Mouse (Mus musculus) left cerebral cortex, postnatal 14 days (tissue): Measurements from ENCODE around the gene Arhgef16. TPM values are rescaled to one million over a fixed set of nuclear protein-coding genes. Genes with fewer than 3 reads are reported as not detected.

ENCODE experiments used
- DNase-seq, 2 experiments: peaks; one replicate each; pipeline ENCODE4 v3.0.0; 2021 to 2022; ENCODE audit warnings: low spot score in 2 of 2, mixed read lengths in 1 of 2
- intact Hi-C: fragments of 180-260 bp; cut with DNase I; formaldehyde crosslinking; loops from one replicate; pipeline ENCODE4 v1.15.1; 2025
- total RNA-seq, 2 experiments: library from RNA; stranded (reverse); gene quantifications; 2 replicates each; pipeline ENCODE4 v1.2.3; 2021

The Arhgef16 gene
- total RNA-seq, 2 experiments from 2014 or later, result 0.13 to 0.49 TPM

- DNase-seq, result no peak
- intact Hi-C loops, result loop anchor here (5.0 to 10.0 kb wide), 2 partner anchors 137 to 235 kb away; partner anchors contain the start of gene Tprgl
Measured at GRCm38 (mm10) chr4:154299541-154300271, 1.8 kb downstream of the Arhgef16 start.

DNA sequence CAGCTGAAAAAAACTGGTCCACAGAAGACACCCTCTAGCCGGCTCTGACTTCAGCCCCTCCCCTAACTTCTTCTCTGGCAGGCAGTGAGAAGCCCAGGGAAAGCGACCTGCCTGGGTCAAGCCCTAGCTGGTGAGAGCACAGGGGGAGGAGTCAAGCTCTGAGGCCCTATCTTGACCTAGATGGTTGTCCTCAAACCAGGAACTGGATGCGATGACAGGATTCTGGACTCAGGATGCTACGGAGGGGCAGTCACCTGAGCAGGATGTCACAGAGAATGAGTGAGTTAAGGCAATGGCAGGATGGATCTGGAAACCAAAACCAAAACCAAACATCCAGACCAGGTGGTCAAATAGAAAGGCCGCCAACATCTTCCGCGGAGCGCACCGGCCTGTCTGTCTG, 3.7 kb downstream of the Arhgef16 start:
- no peak for DNase-seq
- intact Hi-C loops, result loop anchor here (10.0 kb wide), 1 partner anchor 233 kb away; no protein-coding TSS in a partner anchor

DNA sequence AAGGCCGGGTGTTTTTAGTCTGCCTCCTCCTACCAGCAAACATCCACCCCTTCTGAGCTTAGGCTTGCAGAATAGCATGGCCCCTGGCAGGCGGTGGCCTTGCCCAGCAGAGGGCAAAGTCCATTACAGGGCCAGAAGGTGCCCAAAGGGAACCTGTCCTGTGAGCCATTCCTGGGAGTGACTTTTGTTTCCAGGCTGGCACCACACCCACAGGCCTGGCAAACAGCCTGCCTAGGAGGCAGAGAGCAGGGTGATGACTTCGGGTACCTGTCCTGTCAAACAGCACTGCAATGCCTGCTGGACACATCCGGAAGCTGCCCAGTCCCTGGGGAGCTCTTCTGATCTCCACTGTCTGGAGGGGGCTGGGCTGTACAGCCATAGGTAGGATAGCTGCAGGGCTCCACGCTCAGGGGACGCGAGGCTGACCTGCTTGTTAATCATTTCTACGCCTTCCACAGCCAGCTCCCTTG, 7.2 kb downstream of the Arhgef16 start:
- intact Hi-C loops, result loop anchor here (10.0 kb wide), 1 partner anchor 229 kb away; no protein-coding TSS in a partner anchor

GRCm38 (mm10) chr4:154293735-154294201, 7.7 kb downstream of the Arhgef16 start:
- DNase-seq, result no peak
- intact Hi-C loops, result loop anchor here (10.0 kb wide), 1 partner anchor 229 kb away; no protein-coding TSS in a partner anchor

More for the DNA sequence above, 7.2 kb downstream of the Arhgef16 start:
- DNase-seq, result no peak

DNA sequence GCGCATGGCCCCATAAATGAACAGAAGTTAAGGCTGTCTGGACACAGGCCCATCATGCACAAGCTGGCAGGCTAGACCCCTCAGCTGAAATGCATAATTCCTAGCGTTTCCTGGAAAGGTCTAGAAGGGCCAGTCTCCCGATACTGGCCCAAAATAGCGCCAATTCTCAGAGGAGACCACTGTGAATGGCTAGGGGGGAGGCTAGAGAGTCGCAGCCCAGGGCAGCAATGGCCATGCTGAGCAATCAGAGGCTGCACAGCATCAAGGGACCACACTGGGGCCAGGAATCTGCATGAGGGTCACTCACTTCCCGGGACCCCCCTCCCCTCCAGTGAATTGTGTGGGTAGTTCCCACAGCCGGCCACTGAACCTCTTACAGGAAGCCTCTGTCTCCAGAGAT, 17.8 kb downstream of the Arhgef16 start:
- DNase-seq, result no peak
- intact Hi-C loops, result no loop called here

DNA sequence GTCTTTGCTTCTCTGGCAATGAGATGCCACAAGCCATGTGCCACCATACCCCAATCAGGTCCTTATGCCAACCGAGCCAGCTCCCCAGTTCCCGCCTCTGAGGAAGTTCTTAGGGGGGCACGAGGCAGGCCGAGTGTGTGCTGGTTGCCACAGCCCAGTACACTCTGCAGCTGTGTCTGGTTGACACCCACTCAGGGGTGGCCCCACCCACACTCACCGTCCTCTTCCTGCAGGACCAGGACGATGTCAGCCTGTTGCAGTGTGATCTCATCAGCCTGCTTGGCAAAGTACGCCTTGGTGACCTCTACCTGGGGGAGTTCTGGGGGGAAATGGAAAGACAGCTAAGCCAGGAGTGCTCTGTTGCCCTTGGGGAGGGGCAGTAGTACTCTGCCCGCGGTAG, 22.0 kb downstream of the Arhgef16 start:
- intact Hi-C loops, result loop anchor here (10.0 kb wide), 1 partner anchor 115 kb away; the partner anchor contains the start of gene Tprgl
- DNase-seq, result no peak

DNA sequence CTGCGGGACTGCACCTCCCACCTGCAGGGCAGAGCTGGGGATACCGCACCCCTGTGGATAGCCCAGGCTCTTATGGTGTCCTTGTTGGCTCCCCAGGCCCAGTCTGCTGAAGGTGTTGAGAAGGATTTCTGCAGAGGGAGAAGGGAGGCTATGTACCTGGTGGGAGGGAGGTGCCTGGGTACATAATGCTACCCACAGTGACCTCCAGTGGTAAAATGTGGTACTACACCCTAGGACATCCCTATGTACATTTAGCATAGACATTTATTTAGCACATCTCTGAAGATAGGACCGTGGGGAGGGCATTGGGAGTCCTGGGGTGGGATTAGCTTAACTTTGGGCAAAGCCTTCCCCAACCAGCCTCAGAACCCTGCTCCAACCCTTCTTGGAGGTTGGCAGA, 28.5 kb downstream of the Arhgef16 start:
- peak; percentile 76 to 89 for DNase-seq
- intact Hi-C loops, result loop anchor here (5.0 to 10.0 kb wide), 2 partner anchors 66 to 108 kb away; partner anchors contain the start of gene Tprgl

GRCm38 (mm10) chr4:154269520-154269919, 32.0 kb downstream of the Arhgef16 start:
- DNase-seq, result no peak
- intact Hi-C loops, result no loop called here

- intact Hi-C loops, result no loop called here
- DNase-seq, result no peak
Measured at GRCm38 (mm10) chr4:154267511-154267910, 34.0 kb downstream of the Arhgef16 start.

DNA sequence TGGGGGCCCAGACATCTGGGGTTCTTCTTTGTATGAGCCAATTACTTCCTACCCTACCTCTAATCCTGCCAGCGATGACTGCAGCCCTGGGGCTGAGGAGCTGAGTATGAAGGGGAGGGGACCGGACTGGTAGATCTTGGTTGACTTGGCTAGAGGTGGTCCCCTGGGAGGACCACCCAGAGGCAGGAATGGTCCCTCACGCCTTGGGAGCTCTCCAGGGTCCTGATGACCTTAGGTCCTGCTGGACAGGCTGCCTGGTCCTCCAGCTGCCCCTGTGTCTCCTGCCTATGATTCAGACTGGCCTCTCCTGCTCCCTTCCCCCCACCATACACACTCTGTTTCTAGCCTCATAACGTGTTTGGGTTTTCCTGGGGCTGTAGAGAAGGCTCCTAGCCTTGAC, 39.4 kb downstream of the Arhgef16 start:
- DNase-seq, result no peak
- intact Hi-C loops, result no loop called here

DNA sequence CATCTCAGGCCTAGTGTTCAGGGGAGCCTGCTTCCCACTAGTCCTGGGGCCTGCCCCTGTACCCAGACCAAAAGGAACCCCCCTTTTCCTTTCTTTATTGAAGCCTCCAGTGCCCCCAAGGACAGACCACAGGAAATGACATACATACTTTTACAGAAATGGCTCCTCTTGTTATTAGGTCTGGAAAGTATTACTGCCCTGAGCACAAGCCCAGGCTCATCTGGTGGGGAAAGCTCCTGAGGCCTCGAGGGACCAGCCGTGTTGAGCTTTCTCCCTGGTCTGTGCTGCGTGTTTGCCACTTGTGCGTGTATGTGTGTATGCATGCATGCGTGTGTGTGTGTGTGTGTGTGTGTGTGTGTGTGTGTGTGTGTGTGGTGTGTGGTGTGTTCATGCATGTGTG, 40.7 kb downstream of the Arhgef16 start:
- DNase-seq, result no peak
- intact Hi-C loops, result no loop called here

GRCm38 (mm10) chr4:154252537-154253255, 48.8 kb downstream of the Arhgef16 start:
- intact Hi-C loops, result no loop called here
- peak; percentile 35 to 76 for DNase-seq

GRCm38 (mm10) chr4:154249316-154249715, 52.2 kb downstream of the Arhgef16 start:
- intact Hi-C loops, result no loop called here
- no peak for DNase-seq

DNA sequence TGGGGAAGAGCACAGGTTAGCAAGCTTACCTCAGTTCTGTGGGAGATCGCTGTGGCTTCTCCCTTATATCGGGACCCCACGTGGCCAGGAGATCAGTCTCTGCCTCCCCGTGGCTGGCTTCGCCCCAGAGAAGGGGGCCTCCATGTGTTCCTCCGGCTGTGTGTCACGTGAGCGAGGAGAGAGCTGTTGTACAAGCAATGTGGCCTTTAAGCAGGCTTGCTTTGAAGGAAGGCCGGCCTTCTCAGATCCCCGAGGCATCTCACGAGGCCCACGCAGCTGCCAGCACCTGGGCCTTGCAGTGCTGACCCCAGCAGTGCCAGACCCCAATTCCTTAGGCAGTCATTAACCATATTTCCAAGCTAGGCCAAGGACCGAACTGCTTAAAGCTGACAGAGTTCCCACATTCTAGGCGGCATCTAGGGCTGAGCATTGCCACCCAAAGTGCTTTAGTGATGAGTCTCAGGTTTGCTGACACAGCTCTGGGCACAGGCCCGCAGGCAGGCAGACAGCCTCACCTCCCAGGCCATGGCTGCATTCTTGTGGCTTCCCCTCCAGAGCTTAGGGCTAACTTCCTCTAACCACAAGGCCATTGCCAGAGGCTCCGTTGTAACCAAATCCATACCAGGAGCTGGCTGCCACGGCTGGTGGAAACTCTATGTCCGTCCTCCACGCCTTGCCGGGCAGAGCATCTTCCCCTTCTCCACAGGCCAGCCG, 53.2 kb downstream of the Arhgef16 start:
- intact Hi-C loops, result no loop called here
- DNase-seq, result no peak

- intact Hi-C loops, result no loop called here
- no peak for DNase-seq
Measured at GRCm38 (mm10) chr4:154247207-154248091, 54.0 kb downstream of the Arhgef16 start.

DNA sequence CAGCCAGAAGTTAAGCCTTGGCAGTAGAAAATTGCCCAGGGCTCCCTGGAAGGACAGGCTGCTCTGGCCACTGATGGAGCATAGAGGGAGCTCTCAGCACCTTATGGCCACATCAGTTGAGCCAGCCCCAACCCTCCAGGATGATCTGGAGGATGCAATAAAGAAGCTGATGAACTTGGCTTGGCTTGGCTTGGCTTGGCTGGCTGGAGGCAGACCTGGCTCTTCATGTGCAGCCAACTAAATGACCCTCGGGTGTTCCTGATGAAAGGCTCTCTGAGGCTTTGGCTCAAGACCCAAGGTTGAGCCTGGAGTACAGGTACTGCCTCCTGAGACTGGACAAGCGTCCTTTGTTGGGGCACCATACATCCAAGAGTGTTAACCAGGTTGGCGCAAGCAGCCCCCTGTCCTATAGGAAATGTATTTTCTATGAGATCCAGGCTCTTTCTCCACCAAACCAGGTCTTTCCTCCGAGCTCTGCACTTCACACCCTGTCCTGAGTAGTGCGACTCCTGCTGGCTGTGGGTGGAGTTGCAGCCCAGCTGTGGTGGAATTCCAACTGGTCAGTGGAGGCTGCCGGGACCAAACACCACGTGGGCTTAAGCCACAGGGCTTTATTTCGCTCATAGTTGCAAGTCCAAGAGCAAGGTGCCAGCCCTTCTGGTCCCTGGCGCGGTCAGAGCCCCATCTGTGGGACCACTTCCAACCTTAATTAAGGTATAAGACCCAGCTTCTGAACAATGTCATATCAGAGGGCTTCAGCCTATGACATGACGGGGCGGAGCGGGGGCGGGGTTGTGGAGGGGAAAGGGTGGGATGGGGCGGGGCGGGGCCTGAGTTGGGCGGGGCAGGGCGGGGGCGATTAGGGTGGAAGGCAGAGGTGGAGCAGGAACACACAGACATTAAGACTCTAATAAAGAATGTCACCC, 55.1 kb downstream of the Arhgef16 start:
- intact Hi-C loops, result no loop called here
- peak; percentile 47 to 61 for DNase-seq

- intact Hi-C loops, result no loop called here
- no peak for DNase-seq
Measured at GRCm38 (mm10) chr4:154245342-154245741, 56.1 kb downstream of the Arhgef16 start.

GRCm38 (mm10) chr4:154240608-154241007, 60.9 kb downstream of the Arhgef16 start:
- intact Hi-C loops, result no loop called here
- no peak for DNase-seq
